Mouse (Mus musculus): ENCODE results near the gene Iqcf3. TPM values are rescaled to one million over a fixed set of nuclear protein-coding genes. Genes with fewer than 3 reads are reported as not detected.
A peak's percentile ranks its signal among the peaks of the same experiment; 100 is the strongest.
"Not testable (repeated sequence)": the region's sequence is repeated elsewhere in the genome, so short reads cannot be mapped to it uniquely, and the experiment has no call there.

Gene Iqcf3
- polyA plus RNA-seq, 1 experiment from 2014 or later, result not detected

- no peak for ATAC-seq
- Histone ChIP-seq H3K9me3 (ENCODE audit: control insufficient read depth, low read length) (no peaks in the 10 kb centered on the region), H3K27ac (ENCODE audit: low read length) (no peak overlapping the region), H3K9ac (replicated peaks; ENCODE audit: low read depth, low read length) (no peak overlapping the region), H3K4me3 (replicated peaks; ENCODE audit: low read length) (no peak overlapping the region), H3K4me1 (replicated peaks; ENCODE audit: control insufficient read depth, insufficient read depth, low read length) (no peaks in the 10 kb centered on the region), H3K27me3 (replicated peaks; ENCODE audit: control insufficient read depth, insufficient read depth, low read length) (no peaks in the 10 kb centered on the region), H3K4me2 (ENCODE audit: low read length) (no peak overlapping the region), H3K36me3 (ENCODE audit: control insufficient read depth, insufficient read depth) (no peaks in the 10 kb centered on the region)
- 69% methylated on average over 2 of the region's 2 CpGs for WGBS
These were observed 42.0 kb downstream of the Iqcf3 start for GRCm38 (mm10) chr9:106519433-106519832.

GRCm38 (mm10) chr9:106514273-106514672, 47.2 kb downstream of the Iqcf3 start, which contains the start of gene Iqcf5:
Gene Iqcf5, plus strand, starts transcription at chr9:106514573.
- no peaks in the 10 kb centered on the region for H3K36me3 ChIP-seq (ENCODE audit: control insufficient read depth, insufficient read depth)
- WGBS, result 88% methylated on average over 4 of the region's 4 CpGs
- peaks cover 10% of the 10 kb centered on the region; the same call in 1 of the 2 replicates for H3K4me1 ChIP-seq (replicated peaks; ENCODE audit: control insufficient read depth, insufficient read depth, low read length)
- H3K27me3 ChIP-seq (replicated peaks; ENCODE audit: control insufficient read depth, insufficient read depth, low read length), result no peaks in the 10 kb centered on the region
- no peak within 1 kb of the TSS for H3K27ac ChIP-seq (ENCODE audit: low read length)
- no peaks in the 10 kb centered on the region for H3K9me3 ChIP-seq (ENCODE audit: control insufficient read depth, low read length)
- no peak within 1 kb of the TSS for H3K9ac ChIP-seq (replicated peaks; ENCODE audit: low read depth, low read length)
- no peak within 1 kb of the TSS for H3K4me3 ChIP-seq (replicated peaks; ENCODE audit: low read length)
- no peak for ATAC-seq
- H3K4me2 ChIP-seq (ENCODE audit: low read length), result no peak within 1 kb of the TSS

GRCm38 (mm10) chr9:106513566-106513965, 47.9 kb downstream of the Iqcf3 start:
- WGBS, result 76% methylated on average over 6 of the region's 6 CpGs
- Histone ChIP-seq H3K27me3 (replicated peaks; ENCODE audit: control insufficient read depth, insufficient read depth, low read length) (no peaks in the 10 kb centered on the region), H3K4me2 (ENCODE audit: low read length) (no peak overlapping the region), H3K9me3 (ENCODE audit: control insufficient read depth, low read length) (no peaks in the 10 kb centered on the region), H3K4me1 (replicated peaks; ENCODE audit: control insufficient read depth, insufficient read depth, low read length) (peaks cover 10% of the 10 kb centered on the region; the same call in 1 of the 2 replicates), H3K27ac (ENCODE audit: low read length) (no peak overlapping the region), H3K4me3 (replicated peaks; ENCODE audit: low read length) (no peak overlapping the region), H3K36me3 (ENCODE audit: control insufficient read depth, insufficient read depth) (no peaks in the 10 kb centered on the region), H3K9ac (replicated peaks; ENCODE audit: low read depth, low read length) (no peak overlapping the region)
- ATAC-seq, result no peak

- no peak overlapping the region for H3K27ac ChIP-seq (ENCODE audit: low read length)
- no peaks in the 10 kb centered on the region for H3K27me3 ChIP-seq (replicated peaks; ENCODE audit: control insufficient read depth, insufficient read depth, low read length)
- peak; percentile 69 for ATAC-seq
- no peak overlapping the region for H3K4me3 ChIP-seq (replicated peaks; ENCODE audit: low read length)
- H3K4me1 ChIP-seq (replicated peaks; ENCODE audit: control insufficient read depth, insufficient read depth, low read length), result peaks cover 10% of the 10 kb centered on the region; the same call in 1 of the 2 replicates
- no peak overlapping the region for H3K4me2 ChIP-seq (ENCODE audit: low read length)
- H3K36me3 ChIP-seq (ENCODE audit: control insufficient read depth, insufficient read depth), result no peaks in the 10 kb centered on the region
- 41% methylated on average over 13 of the region's 13 CpGs for WGBS
- no peaks in the 10 kb centered on the region for H3K9me3 ChIP-seq (ENCODE audit: control insufficient read depth, low read length)
- H3K9ac ChIP-seq (replicated peaks; ENCODE audit: low read depth, low read length), result no peak overlapping the region
These were observed 48.5 kb downstream of the Iqcf3 start for GRCm38 (mm10) chr9:106512729-106513450.

- Histone ChIP-seq H3K27me3 (replicated peaks; ENCODE audit: control insufficient read depth, insufficient read depth, low read length) (no peaks in the 10 kb centered on the region), H3K9ac (replicated peaks; ENCODE audit: low read depth, low read length) (no peak overlapping the region), H3K9me3 (ENCODE audit: control insufficient read depth, low read length) (no peaks in the 10 kb centered on the region), H3K4me2 (ENCODE audit: low read length) (no peak overlapping the region), H3K36me3 (ENCODE audit: control insufficient read depth, insufficient read depth) (no peaks in the 10 kb centered on the region), H3K4me3 (replicated peaks; ENCODE audit: low read length) (no peak overlapping the region), H3K27ac (ENCODE audit: low read length) (no peak overlapping the region), H3K4me1 (replicated peaks; ENCODE audit: control insufficient read depth, insufficient read depth, low read length) (peaks cover 10% of the 10 kb centered on the region; the same call in 1 of the 2 replicates)
- 89% methylated on average over 10 of the region's 10 CpGs for WGBS
- ATAC-seq, result no peak
These were observed 52.1 kb downstream of the Iqcf3 start for GRCm38 (mm10) chr9:106509356-106509755.

GRCm38 (mm10) chr9:106504246-106504645, 57.2 kb downstream of the Iqcf3 start:
- Histone ChIP-seq H3K4me3 (replicated peaks; ENCODE audit: low read length) (no peak overlapping the region), H3K4me2 (ENCODE audit: low read length) (no peak overlapping the region), H3K4me1 (replicated peaks; ENCODE audit: control insufficient read depth, insufficient read depth, low read length) (no peaks in the 10 kb centered on the region), H3K36me3 (ENCODE audit: control insufficient read depth, insufficient read depth) (no peaks in the 10 kb centered on the region), H3K27me3 (replicated peaks; ENCODE audit: control insufficient read depth, insufficient read depth, low read length) (no peaks in the 10 kb centered on the region), H3K9me3 (ENCODE audit: control insufficient read depth, low read length) (no peaks in the 10 kb centered on the region), H3K9ac (replicated peaks; ENCODE audit: low read depth, low read length) (no peak overlapping the region), H3K27ac (ENCODE audit: low read length) (no peak overlapping the region)
- 77% methylated on average over 6 of the region's 6 CpGs for WGBS
- ATAC-seq, result no peak

GRCm38 (mm10) chr9:106501846-106502245, 59.6 kb downstream of the Iqcf3 start:
- no peak overlapping the region for H3K27ac ChIP-seq (ENCODE audit: low read length)

GRCm38 (mm10) chr9:106499667-106500066, 61.8 kb downstream of the Iqcf3 start, which contains the start of gene Iqcf1:
Gene Iqcf1, plus strand, starts transcription at chr9:106499967.
- 94% methylated on average over 6 of the region's 6 CpGs for WGBS
- ATAC-seq, result no peak

More at GRCm38 (mm10) chr9:106501846-106502245, 59.6 kb downstream of the Iqcf3 start:
- no peak overlapping the region for H3K9ac ChIP-seq (replicated peaks; ENCODE audit: low read depth, low read length)
- no peak for ATAC-seq
- H3K27me3 ChIP-seq (replicated peaks; ENCODE audit: control insufficient read depth, insufficient read depth, low read length), result no peaks in the 10 kb centered on the region
- H3K4me3 ChIP-seq (replicated peaks; ENCODE audit: low read length), result no peak overlapping the region
- WGBS, result 90% methylated on average over 22 of the region's 22 CpGs
- no peak overlapping the region for H3K4me2 ChIP-seq (ENCODE audit: low read length)
- H3K4me1 ChIP-seq (replicated peaks; ENCODE audit: control insufficient read depth, insufficient read depth, low read length), result no peaks in the 10 kb centered on the region
- no peaks in the 10 kb centered on the region for H3K9me3 ChIP-seq (ENCODE audit: control insufficient read depth, low read length)
- no peaks in the 10 kb centered on the region for H3K36me3 ChIP-seq (ENCODE audit: control insufficient read depth, insufficient read depth)

GRCm38 (mm10) chr9:106487602-106488001, 73.8 kb downstream of the Iqcf3 start:
- H3K9me3 ChIP-seq (ENCODE audit: control insufficient read depth, low read length); H3K27me3 ChIP-seq (replicated peaks; ENCODE audit: control insufficient read depth, insufficient read depth, low read length); H3K27ac ChIP-seq (ENCODE audit: low read length); H3K4me2 ChIP-seq (ENCODE audit: low read length); H3K4me3 ChIP-seq (replicated peaks; ENCODE audit: low read length); H3K9ac ChIP-seq (replicated peaks; ENCODE audit: low read depth, low read length); ATAC-seq; H3K4me1 ChIP-seq (replicated peaks; ENCODE audit: control insufficient read depth, insufficient read depth, low read length): not testable (repeated sequence)
- 76% methylated on average over 6 of the region's 6 CpGs for WGBS
- H3K36me3 ChIP-seq (ENCODE audit: control insufficient read depth, insufficient read depth), result peaks cover 15% of the 10 kb centered on the region

More at GRCm38 (mm10) chr9:106499667-106500066, 61.8 kb downstream of the Iqcf3 start, which contains the start of gene Iqcf1:
- Histone ChIP-seq H3K9ac (replicated peaks; ENCODE audit: low read depth, low read length) (no peak within 1 kb of the TSS), H3K4me2 (ENCODE audit: low read length) (no peak within 1 kb of the TSS), H3K36me3 (ENCODE audit: control insufficient read depth, insufficient read depth) (no peaks in the 10 kb centered on the region), H3K27me3 (replicated peaks; ENCODE audit: control insufficient read depth, insufficient read depth, low read length) (no peaks in the 10 kb centered on the region), H3K4me3 (replicated peaks; ENCODE audit: low read length) (no peak within 1 kb of the TSS), H3K9me3 (ENCODE audit: control insufficient read depth, low read length) (no peaks in the 10 kb centered on the region), H3K4me1 (replicated peaks; ENCODE audit: control insufficient read depth, insufficient read depth, low read length) (no peaks in the 10 kb centered on the region), H3K27ac (ENCODE audit: low read length) (no peak within 1 kb of the TSS)
